Mouse (Mus musculus) embryo, embryonic 11 days (tissue): Measurements from ENCODE around the gene Arhgap15.

Source experiments
- DNase-seq: peaks from one replicate; pipeline ENCODE4 v3.0.0-alpha.2; 2015

Arhgap15 gene

DNA sequence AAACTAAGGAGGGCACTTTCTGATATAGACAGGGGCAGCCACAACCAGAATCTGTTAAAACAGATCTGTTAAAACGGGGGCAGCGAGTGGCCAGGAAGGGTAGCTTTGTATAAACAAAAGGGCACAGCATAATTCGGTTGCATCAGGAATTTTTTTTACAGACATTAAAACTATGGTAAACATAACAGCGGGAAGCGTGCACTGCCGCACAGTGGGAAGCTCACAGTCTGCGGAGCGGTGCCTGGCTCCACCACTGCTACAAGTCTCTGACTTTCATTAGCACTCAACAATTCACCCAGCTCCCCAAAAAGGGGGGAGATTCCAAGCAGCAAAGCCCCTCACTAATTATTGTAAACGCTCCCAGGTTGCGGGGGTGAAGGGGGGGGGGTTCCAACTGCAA lies 562.6 kb downstream of the Arhgap15 start:
- DNase-seq, result peak; percentile 54

DNA sequence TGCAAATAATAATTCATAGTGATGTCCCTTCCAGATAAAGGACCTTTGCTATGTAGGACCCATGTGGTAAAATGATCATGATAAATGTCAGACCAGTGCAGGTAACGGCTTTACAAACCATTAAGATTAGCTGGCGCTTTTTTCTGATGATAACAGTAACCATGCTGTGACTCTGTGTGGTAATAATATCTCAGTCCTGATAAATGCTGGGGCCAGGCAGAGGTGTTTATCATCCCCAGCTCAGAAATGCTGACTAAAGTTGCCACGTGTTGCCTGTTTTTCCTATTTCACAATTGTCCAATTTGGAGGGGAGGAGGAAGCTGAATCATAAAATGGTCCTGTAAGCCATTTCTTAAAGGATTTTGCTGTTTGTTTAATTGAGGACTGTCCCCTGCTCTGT lies 564.9 kb downstream of the Arhgap15 start:
- no peak for DNase-seq

DNA sequence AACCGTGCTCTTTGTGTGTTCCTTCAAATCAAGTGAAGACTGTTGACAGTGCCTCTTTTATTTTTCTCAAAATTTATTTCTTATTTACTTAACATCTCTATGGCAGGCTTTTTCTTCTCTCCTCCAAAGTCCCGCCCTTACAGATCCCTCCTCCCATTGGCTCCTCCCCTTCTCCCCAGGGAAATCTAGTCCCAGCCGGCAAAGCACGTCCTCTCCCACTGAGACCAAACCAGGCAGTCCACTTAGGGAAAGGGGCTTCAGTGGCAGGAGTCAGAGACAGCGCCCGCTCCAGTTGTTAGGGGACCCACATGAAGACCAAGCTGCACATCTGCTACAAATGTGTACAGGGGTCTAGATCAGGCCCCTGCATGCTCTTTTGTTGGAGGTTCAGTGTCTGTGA lies 569.8 kb downstream of the Arhgap15 start:
- DNase-seq, result no peak

DNA sequence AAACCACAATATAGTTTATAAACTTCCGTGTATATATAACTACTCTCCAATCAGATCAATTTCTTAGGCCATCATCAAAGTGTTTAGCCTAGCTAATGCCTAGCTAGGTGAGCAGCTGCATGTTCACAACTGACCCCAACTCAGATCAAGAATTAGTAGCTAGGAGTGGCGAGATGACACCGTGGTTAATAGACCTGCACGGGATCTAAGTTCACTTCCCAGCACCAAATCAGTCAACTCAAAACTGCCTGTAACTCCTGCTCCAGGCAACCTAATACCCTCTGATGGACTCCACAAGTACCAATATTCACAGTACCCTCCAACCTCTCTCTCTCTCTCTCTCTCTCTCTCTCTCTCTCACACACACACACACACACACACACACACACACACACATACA lies 570.9 kb downstream of the Arhgap15 start:
- no peak for DNase-seq

DNA sequence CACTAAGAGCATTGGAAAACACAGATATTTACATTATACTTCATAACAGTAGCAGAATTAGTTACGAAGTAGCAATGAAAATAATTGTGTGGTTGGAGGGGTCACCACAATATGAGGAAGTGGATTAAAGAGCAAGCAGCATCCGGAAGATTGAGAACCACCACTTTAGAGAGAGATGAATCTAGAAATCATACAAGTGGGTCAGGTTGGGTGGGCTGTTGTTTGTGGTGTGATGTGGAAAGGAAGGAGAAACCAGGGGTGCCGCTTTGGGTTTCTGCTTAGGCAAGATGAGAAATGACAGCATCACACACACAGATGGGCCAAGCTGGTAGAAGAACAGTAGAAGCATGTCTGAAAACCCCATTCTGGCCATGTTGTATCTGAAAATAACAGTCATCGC lies 575.2 kb downstream of the Arhgap15 start:
- DNase-seq, result no peak

DNA sequence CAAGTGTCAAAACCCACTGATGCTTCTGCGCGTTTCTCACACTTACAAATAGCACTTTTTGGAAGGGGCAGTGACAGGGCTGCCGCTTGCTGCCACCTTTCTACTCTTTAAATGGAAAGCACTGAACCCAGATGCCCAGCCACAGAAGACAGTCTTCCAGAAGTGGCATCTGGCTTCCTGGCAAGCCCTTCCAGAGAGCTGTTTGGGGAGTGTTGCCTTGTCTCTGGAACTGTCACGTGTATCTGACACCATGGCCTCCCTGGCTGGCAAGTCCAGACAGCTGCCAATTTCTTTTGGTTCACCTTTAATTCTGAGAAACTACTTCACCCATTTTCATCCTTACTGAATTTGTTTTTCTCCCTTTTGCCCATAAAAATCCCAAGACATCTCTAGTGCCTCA lies 584.7 kb downstream of the Arhgap15 start:
- DNase-seq, result no peak

DNA sequence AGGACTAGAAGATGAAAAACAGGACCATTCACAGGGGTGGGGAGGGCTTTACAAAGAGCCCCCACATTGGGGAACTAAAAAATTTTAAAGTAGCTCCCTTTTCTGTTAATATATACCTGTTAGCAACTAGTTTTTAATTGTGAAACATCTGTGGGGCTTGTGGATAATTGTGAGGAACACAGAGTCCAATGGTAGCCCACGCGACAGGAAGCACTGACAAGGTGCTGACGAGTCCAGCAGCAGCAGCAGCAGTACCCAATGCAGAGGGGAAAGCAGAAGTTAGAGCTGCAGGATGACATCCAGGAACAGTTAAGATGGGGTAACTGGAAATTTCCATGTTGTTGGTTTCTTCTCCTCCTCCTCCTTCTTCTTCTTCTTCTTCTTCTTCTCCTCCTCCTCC lies 585.4 kb downstream of the Arhgap15 start:
- no peak for DNase-seq

DNA sequence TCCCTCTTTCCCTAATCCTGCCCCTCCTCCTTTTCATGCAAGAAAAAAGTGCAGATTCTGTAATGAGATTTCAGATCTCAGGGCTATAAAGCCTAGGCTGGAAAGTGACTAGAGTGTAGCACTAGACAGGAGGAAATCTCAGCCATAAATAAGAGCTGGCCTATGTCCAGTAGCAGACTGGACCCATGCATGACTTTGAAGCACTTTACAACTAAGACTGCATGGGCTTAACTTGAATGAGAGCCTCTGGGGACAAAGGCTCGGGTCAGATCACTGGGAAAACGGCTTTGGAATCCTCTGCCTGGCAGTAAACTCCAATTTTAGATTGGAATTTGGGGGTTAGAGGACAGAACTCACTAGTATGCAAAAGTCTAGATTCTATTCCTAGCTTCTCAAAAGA lies 585.9 kb downstream of the Arhgap15 start:
- no peak for DNase-seq

DNA sequence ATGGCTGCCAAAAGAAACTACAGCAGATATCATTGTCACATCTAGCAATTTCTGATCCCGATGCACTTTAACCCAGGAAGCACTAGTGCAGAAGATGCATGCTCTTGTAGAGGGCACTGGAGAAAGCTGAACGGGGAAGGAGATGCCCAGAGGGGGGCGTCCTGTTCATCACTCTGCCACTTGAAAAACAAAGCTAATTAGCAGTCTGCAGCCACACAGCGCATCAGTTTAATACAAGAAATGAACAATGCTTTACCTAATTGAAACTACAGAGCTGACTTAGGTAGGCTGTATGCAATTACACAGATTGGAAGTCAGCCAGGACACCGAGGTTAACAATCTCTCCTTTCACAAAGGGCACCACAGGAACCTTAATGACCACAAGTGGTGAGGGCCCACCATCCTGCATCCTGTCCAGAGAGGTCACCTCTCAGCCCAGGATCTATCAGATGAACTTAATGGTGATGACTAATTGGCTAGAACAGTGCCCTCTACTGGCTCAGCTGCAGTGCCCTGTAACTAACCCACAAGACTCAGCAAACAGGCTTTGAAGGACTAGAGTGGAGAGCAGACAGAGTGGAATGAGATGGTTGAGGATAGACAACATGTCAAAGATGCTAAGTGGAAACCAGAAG lies 588.2 kb downstream of the Arhgap15 start:
- no peak for DNase-seq

DNA sequence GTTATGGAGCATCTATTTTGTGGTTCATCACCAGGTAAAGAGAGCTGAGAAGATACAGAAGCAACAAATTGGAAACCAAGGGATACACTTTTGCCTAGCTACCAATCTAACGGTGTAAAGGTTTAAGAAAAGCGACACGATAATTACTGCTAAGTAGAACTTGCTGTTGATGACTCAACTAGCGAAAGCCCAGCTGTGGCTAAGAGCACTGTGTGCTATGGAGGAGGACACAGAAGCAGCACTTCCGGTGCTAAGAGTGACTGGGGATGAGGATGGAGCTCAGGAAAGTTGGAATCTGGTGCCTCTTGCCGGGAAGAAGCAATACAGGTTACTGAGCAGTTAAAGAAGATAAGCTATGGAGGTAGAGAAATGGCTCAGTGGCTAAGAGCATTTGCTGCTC lies 589.8 kb downstream of the Arhgap15 start:
- DNase-seq, result no peak

DNA sequence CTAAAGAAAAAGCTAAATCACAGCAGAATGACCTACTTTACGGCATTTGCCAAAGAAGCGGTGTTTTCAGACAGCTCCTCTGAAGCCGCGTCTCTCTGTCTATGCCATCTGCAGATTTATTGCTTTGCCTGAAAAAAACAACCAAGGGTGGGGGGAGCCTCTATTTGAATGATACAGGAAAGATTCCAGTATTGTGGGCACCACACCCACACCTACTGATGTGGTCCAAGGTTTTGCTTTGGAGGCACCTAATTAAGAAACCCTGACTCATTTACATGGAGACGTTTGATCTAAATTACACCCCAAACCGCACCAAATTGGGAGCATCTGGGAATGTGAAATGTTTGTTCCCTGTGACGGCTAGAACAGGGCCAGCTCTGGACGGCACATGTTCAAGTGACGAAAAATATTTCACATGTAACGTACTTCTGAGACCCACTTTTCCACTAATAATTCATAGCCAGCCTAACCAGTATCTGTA lies 592.5 kb downstream of the Arhgap15 start:
- no peak for DNase-seq

DNA sequence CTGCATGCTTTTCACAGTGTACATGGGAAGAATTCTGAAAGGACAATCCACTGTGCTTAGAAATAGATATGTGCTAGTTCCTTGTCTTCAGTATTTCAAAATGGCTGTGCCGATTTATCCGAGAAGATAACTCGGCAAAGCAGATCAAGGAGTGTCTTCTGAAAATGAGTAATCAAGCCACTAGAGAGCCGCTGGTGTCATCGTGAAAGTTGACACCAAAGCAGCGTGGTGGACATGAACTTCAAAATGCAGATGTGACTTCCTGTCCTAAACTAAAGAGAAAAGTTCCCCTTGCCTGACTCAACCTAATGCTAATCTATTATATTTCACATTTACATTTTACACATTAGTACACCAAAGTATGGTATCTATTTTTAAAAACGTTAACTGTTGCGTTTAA lies 596.2 kb downstream of the Arhgap15 start:
- no peak for DNase-seq

DNA sequence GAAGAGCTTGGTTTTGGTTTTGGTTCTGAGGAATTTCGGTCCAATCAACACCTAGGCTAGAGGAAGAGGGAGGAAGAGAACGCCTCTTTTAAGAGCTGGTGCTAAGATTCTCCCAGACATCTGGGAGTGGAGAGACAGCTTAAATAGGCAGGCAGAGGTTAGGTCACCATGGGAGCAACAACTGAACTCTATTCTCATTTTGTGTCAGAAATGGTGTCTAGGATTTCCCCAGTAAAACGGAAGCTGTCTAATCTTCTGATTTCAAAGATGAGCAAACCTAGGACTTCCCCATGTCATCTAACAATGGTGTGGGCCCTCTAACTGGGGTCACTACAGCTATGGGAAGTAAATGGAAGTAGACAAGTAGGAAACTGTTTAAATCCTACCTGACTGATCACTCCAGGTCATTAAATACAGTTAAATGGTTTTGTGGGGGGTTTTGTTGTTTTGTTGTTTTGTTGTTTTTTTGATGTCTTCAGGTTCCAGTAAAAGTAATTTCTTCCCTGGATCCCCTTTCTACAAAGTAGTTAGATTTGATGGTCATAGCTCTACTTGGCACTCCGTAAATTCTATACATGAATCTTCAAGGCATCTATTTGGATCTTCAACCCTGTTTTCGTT lies 596.8 kb downstream of the Arhgap15 start:
- no peak for DNase-seq

DNA sequence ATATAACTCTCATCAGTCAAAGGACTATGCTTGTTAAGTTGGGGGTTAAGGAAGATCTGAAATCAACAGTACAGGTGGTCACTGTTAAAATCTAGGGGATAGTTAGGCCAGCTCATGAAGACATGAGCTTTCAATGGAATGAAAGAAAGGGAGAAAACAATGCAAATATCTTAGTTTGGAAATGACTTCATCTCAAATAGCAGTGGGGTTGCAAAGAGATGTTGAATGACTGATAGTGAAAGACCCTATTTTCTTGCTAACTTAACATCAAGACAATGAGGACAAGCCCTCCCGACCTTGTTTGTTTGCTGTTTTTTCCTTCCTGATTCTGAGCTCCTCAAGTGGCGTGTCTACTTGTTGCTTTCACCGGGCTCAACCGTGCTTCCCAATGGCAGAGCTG lies 597.6 kb downstream of the Arhgap15 start:
- no peak for DNase-seq

DNA sequence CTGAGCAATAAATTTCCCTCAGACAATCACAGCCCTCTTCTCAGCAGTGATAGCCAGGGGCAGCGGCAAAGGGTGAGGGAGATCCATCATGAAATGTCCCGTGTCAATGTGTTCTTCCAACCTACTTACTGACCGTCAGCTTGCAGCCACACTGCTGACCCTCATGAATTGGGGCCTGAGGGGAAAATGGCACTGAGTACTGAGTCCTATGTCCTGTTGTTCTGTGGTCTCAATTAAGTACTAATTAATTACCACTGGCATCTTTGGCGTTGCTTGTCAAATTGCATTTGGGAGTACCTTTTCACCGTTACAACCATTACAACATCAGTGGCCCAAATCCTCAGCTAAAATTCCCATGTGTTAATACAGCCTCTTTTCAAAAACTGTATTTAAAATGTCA lies 599.2 kb downstream of the Arhgap15 start:
- DNase-seq, result no peak

DNA sequence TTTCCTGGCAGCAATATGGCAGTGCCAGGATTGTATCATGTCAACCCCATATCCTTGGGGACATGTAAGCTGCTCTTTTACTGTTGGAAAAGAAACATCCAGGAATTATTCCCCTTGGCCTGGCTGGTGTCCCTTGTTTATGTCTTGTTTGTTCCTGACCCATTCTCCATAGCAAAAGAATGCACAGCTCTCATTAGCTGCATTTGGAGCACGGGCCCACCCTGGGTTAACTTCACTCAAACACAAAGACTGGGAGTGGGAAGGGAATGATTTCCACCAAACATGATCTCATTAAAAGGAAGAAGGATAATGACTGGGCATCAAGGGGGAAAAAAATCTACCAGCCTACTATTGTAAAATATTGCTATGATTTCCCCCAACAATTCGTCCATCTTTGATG lies 600.5 kb downstream of the Arhgap15 start:
- DNase-seq, result no peak

DNA sequence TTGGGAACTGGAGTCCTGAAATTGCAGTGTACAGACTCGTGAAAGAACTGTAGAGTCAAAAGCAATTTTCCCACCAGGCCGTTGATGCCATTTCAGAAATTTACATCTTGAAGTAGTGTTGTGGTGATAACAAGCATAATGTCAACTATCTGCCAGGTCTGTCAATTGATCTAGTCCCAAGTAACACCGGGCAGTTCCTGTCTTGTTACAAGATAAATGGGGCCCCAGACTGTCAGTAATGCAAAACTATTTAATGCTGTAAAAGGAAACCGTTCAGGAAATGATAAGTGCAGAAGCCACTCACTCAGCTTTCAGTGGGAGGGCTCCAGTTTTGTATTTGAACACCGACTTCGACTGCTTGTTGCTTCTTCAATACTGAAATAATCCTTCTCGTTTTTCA lies 604.3 kb downstream of the Arhgap15 start:
- no peak for DNase-seq

DNA sequence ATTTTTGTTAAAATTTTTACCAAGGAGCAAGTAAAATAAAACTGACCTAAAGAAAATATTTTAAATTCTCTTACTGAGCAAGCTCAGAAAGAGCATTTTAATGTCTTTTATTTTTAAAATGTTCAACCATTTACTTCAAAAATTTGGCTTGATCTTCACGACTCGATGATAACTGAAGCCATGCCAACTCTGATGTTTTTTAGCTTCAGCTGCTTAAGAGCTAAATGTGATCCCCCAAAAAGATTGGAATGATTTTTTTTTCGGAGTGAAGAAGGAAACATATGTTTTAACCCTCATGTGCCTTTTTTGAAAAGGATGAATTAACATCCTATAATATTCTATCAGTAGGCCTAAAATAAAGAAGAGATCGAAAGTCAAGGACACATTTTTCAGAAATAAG lies 605.0 kb downstream of the Arhgap15 start:
- no peak for DNase-seq

DNA sequence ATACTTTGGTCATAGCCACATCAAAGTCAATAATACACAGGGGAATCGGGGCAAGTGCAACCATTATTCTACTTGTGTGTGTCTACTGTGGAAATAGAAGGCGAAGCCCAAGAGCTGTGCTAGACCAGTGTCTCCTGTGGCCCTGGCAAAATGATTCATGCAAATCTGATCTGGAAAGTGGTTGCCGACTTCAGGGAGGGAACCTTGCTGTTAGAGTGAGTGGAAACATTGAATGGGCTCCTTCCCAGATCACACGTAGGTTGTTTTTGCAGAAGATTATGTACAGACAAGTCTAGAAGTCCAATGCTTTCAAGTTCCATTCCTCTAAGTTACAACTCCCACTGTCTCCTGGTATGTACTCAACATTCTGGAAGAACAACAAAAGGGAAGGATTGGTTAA lies 606.2 kb downstream of the Arhgap15 start:
- DNase-seq, result no peak

DNA sequence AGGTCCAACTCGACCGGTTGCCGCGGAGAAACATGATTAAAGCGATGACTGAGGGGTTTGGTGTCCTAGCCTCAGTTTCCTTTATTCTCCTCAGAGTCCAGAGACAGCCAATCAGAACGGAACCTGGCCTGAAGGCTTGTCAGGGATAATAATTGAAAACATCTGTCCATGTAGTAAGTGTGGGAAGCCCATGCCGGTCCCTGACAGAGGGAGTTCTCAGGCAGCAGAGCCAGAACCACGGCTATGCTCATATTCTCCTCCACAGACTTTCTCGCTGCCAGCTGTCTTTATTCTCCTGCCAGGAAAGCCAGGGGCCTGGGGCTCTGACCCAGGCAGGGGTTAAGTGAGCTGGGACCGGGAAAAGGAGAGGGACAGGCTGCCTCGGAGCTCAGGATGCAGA lies 606.7 kb downstream of the Arhgap15 start:
- DNase-seq, result peak; percentile 43

DNA sequence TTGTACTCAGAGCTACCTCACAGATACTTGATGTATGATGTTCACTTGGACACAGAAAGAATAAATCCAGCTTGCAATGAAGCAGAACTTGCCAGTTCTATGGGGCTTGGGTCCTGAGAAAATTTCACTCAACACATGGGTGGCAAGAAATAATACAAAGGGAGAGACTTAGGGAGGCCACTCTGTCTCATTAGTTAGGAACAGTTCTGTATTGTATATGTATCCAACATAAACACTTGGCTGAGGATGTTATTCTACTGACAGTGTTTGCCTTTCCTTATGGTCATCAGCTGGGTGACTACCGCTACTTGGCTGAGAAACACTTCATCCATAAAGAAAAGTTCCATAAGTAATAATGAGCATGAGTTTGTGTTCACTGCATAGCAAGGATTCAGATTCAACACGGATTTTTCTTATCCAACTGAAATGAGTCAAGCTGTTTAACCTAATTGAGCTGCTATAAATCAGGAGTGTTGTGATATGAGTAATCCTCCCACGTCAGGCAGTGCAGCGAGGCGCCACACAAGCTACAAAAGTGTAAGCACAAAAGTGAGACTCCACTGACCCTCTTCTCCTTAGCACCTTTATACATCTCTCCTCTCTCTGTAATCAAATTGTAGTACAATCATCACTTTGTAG lies 607.7 kb downstream of the Arhgap15 start:
- no peak for DNase-seq

DNA sequence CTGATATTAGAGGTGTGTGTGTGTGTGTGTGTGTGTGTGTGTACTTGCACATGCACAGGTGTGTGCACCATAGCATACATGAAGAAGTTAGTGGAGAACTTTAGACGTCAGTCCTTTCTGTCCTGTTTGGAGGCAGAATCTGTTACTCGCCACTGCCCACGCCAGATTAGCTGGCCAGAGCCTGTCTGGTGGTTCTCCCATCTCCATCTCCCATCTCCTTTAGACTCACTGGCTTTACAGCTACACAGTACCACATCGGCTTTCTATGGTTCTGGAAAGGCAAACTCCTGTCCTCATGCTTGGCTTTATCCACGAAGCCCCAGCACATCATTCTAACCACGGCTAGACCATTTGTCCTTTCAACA lies 608.2 kb downstream of the Arhgap15 start:
- no peak for DNase-seq

DNA sequence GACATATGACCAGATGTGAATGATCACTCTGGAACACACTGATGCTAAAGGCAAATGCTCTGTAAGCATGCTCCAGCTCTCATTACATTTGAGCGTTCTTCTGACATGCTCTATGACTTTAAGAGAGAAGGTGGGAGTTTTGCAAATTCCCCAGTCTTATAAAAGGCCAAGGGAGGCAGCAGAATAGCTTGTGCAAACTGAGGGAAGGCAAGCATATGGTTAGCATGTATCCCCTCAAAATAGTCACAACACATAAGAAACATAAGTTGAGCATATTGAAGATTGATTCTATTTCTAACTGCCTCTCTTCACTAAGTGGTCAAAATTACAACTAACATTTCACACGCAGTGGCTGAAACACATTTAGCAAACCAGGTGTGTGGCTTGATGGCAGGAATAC lies 631.6 kb downstream of the Arhgap15 start:
- no peak for DNase-seq

DNA sequence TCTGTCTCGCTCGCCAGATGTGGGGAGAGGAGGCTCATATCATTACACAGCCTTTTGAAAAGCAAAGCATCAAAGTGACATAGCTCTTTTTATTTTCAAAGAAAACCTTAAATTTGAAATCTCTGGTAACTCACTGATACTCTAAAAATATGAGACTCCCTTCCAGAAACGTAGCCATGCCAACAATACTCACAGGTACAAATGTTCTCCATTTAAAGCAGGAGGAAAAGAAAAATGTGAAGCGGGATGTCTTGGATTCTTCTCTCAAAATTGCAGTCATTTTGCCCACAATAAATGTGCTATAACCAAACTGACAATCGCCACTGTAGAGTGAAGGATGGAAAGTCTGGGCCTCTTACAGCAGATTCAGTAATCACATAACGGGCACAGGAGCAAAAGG lies 635.9 kb downstream of the Arhgap15 start:
- DNase-seq, result no peak

DNA sequence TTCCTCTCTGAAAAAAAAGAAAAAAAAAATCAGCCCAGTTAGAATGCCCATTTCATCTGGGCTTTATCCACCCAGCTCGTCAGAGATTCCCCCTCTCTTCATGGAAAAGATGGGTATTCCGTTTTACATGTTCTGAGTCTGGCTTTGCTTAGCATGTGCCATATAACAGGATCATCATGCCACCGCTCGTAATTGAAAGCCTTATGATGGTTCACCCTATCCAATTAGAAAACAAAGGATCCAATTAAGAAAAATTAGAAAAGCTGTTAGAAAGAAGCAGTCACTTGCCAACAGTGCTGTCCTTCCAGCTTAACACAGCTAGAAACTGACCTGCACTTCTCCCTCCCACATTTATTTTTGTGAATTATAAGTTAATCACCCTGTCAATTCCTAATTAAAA lies 640.9 kb downstream of the Arhgap15 start:
- DNase-seq, result no peak
